Mouse (Mus musculus) Muller cell, postnatal 12 days (primary cell): ENCODE data around the gene A330070K13Rik.

ENCODE experiments used
- DNase-seq: peaks from one replicate; pipeline ENCODE4 v3.0.0-alpha.2; 2015; ENCODE audit errors: inconsistent ontology term

Gene A330070K13Rik

DNA sequence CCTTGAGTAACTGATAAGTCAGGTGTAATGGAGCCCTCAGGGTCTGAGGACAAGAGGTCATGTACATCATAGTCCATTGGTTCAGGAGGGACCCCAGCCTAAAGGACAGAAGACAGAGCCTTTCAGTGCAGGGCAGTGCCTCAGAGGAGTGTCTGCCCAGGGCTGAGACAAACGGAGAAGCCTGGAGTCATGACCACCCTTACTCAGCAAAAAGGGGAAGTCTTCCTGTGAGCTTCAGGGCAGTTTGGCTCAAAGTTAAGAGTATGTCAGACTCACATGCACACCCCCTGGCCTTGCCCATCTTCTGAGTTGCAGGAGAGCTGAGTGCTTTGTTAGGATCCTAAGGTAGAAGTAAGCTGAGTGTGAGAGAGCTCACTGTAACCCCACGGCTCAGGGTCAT is 54.5 kb downstream of the A330070K13Rik start:
- no peak for DNase-seq
